Mouse (Mus musculus) spleen, postnatal 4 days (tissue): Measurements from ENCODE around the gene Xrcc4.
"Not testable (repeated sequence)": the region's sequence is repeated elsewhere in the genome, so short reads cannot be mapped to it uniquely, and the experiment has no call there.

Source experiments
- DNase-seq, 2 experiments: peaks; one replicate each; pipeline ENCODE4 v3.0.0; 2022; ENCODE audit warnings: low spot score in 2 of 2

Gene Xrcc4

DNA sequence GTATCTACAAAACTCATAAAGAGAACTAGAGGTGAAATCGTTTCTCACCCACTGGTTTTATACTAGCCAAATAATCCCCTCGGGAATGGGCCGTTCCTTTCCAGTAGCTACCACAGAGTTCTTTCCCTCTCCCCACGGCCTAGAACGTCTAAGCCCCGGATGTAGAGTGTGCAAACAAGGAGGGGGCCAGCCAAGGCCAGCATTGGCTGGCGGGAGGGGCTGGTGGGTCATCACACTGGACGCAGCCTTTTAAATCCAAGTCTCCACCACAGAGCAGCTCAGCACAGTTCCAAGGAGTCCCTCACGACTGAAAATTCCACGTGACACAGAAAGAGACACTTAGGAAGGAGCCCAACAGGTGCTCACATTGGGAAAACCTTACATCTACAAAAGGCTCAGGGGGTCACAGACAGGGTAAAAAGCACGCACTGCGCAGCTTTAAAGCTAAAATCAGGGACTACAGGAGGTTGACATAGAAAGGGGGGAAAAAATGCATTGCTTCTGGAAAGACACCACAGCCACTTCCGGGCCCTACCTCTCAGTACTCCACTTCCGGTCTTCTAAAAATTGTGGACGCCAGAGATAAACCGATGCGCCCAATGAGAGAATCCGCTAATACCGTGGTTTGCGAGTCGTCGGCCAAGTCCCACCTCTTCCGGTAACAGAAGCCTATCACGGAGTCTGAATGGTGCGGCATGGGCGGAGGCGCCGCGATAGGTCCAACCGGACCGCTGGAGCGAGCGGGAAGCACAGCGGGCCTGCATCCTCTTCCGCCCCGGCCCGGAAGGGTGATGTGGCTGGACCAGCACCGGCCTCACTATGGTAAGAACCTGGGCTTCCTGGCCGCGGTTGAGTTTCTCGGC is at the start of gene Xrcc4, which contains the start of gene Tmem167:
TSS of gene Xrcc4 (minus strand) at position 647 of the 863 bp plus-strand sequence.
TSS of gene Tmem167 (plus strand) at position 162 of the 863 bp plus-strand sequence.
- peak; percentile 91 to 93 for DNase-seq

- no peak for DNase-seq
Measured at GRCm38 (mm10) chr13:90136156-90136910, 46.9 kb upstream of the Xrcc4 start.

DNA sequence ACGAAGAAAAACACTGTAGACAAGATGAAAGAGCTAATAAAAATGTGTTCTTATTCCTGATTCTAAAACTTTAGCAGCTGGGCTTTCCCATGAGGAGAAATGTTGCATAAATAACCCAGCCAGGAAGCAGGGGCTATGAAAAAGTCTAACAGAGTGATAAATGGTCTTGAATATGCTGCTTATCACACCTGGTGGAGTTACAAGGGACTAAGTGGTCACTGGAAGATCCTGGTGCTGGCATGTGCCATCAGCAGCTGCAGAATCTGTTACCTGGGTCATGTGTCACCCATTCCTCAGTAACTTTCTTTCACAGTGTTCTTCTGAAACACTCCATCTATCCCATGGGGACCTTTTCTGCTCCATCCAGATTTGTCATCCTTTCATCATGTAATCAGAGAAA is 22.3 kb upstream of the Xrcc4 start:
- no peak for DNase-seq

GRCm38 (mm10) chr13:90108746-90109145 is 19.3 kb upstream of the Xrcc4 start:
- DNase-seq = not testable (repeated sequence)

- DNase-seq = no peak
Measured at GRCm38 (mm10) chr13:90106139-90106538, 16.7 kb upstream of the Xrcc4 start.

DNA sequence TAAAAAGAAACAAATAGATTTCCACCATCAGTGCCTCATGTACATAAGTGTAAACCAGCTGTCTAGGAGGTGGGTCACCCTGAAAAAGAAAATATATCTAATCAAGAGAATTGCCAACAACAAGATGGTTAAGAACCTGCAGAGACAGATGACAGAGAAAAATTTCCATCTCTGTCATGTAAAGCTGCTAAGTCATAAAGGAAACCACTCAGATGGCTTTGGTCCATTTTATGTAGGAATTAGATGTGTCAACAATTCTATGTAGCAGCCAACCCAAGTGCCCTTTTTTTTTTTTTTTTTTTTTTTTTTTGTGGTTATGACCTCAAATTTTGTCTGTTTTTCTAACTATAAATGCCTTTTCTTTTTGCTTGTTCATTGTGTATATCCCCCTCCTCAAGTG is 12.1 kb upstream of the Xrcc4 start:
- DNase-seq = no peak

DNA sequence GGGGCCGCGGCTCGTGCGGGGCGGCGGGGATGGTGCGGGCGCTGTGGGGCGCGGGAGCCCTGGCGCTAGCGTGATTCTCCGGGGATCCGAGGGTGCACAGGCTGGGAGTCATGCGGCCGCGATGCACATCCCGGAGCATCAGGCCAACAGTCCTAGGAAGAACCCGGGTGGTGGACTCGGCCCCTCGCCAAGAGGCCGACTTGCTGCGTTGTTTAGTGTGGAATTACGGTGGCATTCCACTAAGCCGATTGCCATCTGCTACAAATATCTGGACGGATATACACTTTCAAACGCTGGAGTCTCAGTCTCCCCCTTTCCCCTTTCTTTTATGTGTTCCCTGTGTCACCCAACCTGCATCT is 396 bp upstream of the Xrcc4 start:
- no peak for DNase-seq

DNA sequence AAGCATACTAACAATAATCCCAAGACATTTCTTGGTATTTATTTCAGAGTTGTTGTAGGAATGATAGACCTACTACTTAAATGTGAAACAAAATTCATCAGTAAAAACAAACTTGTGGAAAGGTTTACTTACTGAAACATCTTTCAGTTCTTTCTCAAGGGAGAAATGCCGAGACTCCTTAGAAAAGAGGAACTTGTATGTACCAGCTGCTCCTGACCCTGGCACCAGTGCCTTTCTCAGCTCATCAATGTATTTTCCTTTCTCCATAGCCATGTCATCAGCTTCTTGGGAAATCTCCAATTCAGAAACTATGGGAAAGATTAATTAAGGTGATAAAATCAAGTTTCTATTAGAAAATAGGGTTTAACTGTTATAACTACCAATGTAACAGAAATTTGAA is 27.5 kb downstream of the Xrcc4 start:
- DNase-seq = no peak

GRCm38 (mm10) chr13:90052408-90052807 is 37.0 kb downstream of the Xrcc4 start:
- DNase-seq = no peak

GRCm38 (mm10) chr13:90051735-90052134 is 37.7 kb downstream of the Xrcc4 start:
- DNase-seq = no peak

- no peak for DNase-seq
Measured at GRCm38 (mm10) chr13:90039613-90040012, 49.8 kb downstream of the Xrcc4 start.

DNA sequence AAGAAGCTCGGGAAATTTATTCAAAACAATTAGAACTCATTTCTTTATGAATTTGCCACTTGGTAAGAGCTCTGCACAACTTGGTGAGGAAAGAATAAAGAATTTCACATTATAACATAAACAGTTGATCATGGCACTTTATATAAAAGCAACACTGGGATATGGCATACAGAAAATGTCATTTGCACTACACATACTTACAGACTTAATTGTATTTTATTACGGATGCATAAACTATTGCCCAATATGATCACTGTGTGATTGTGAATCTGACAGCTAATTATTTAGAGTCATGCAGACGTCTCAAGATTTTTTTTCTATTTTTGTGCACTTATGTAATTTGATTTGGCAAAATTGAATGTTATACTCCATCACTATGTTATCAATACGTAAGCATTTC is 56.4 kb downstream of the Xrcc4 start:
- no peak for DNase-seq

- DNase-seq = no peak
Measured at GRCm38 (mm10) chr13:90032523-90032922, 56.9 kb downstream of the Xrcc4 start.

- no peak for DNase-seq
Measured at GRCm38 (mm10) chr13:90030911-90031310, 58.5 kb downstream of the Xrcc4 start.

DNA sequence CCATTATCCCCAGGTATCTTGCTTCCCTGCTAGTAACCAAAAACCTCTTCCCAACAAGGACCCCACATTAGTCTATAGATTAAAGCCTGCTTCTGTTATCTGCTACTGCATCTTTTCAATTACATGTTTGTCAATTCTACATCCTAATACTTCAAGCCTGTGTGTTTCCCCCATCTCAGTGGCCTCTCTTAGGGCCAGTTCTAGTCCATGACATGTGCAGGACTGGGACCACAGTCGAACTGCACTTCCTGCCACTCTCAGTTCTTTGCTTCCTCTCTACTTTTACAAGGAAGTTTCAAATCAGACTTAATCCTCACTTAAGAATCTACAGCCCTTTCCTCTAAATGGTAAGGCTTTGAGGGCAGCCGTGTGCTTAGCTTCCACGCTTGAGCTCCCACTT is 76.8 kb downstream of the Xrcc4 start:
- DNase-seq = no peak

GRCm38 (mm10) chr13:90012198-90012597 is 77.2 kb downstream of the Xrcc4 start:
- no peak for DNase-seq

GRCm38 (mm10) chr13:90011129-90011528 is 78.3 kb downstream of the Xrcc4 start:
- DNase-seq = no peak

GRCm38 (mm10) chr13:90009786-90010185 is 79.6 kb downstream of the Xrcc4 start:
- DNase-seq = no peak

- DNase-seq = no peak
Measured at GRCm38 (mm10) chr13:90005561-90005960, 83.8 kb downstream of the Xrcc4 start.

- no peak for DNase-seq
Measured at GRCm38 (mm10) chr13:89997531-89997930, 91.9 kb downstream of the Xrcc4 start.

GRCm38 (mm10) chr13:89986087-89986486 is 103.3 kb downstream of the Xrcc4 start:
- no peak for DNase-seq

- DNase-seq = no peak
Measured at GRCm38 (mm10) chr13:89970940-89971339, 118.5 kb downstream of the Xrcc4 start.

DNA sequence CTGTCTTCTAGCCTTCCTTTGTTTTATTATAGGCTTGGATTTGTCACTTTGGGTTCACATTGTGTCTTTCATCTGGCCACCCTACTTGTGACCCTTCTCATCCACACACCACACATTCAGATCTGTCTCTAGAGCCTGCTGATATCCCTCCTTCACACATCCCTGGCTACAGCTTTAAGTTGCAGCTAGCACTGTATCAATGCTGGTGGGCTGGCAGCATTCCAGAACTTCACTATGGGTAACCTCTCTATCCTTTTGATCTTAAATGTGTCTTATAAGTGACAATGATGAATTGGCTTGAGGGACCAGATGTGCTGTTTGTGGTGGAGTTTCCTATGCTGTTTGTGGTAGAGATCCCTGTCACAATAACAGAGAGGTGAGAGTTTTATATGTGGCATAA is 120.7 kb downstream of the Xrcc4 start:
- DNase-seq = no peak
